Mouse (Mus musculus) intestine, postnatal 0 days (tissue): Measurements from ENCODE around the gene B4gat1. TPM values are rescaled to one million over a fixed set of nuclear protein-coding genes. Genes with fewer than 3 reads are reported as not detected.
A peak's percentile ranks its signal among the peaks of the same experiment; 100 is the strongest.

ENCODE experiments used
- ATAC-seq: fragments of 200-750 bp; cut with Nextera tagmentation; 2 replicates; pipeline ENCODE4 v1.8.0; 2017; ENCODE audit warnings: mild to moderate bottlenecking, moderate TSS enrichment, moderate library complexity
- H3K27ac ChIP-seq: fragments of 300-500 bp; sonication (generic); 2 replicates; pipeline ENCODE4 v1.5.1; 2014; ENCODE audit warnings: mild to moderate bottlenecking, low read depth, low read length, moderate library complexity
- H3K27me3 ChIP-seq: fragments of 300-500 bp; sonication (generic); replicated peaks from 2 replicates; pipeline ENCODE4 v1.6.1; 2014; ENCODE audit warnings: low read length, mixed read lengths; ENCODE audit not compliant: control insufficient read depth, insufficient read depth
- H3K36me3 ChIP-seq: fragments of 300-500 bp; sonication (generic); 2 replicates; pipeline ENCODE4 v1.6.1; 2014; ENCODE audit warnings: mild to moderate bottlenecking, moderate library complexity; ENCODE audit not compliant: control insufficient read depth, insufficient read depth
- H3K4me1 ChIP-seq: fragments of 300-500 bp; sonication (generic); replicated peaks from 2 replicates; pipeline ENCODE4 v1.6.1; 2014; ENCODE audit warnings: antibody characterized with exemption, low read length, mixed read lengths; ENCODE audit not compliant: control insufficient read depth, insufficient read depth
- H3K4me2 ChIP-seq: fragments of 300-500 bp; sonication (generic); replicated peaks from 2 replicates; pipeline ENCODE4 v1.6.1; 2014; ENCODE audit warnings: low read depth, mild to moderate bottlenecking, moderate library complexity
- H3K4me3 ChIP-seq: fragments of 300-500 bp; sonication (generic); 2 replicates; pipeline ENCODE4 v1.5.1; 2014; ENCODE audit warnings: low read depth, low read length
- H3K9ac ChIP-seq: fragments of 300-500 bp; sonication (generic); 2 replicates; pipeline ENCODE4 v1.6.1; 2014; ENCODE audit warnings: mild to moderate bottlenecking, low read depth, low read length
- H3K9me3 ChIP-seq: fragments of 300-500 bp; sonication (generic); 2 replicates; pipeline ENCODE4 v1.6.1; 2016; ENCODE audit warnings: mixed run types; ENCODE audit not compliant: control insufficient read depth
- CTCF ChIP-seq: sonication (generic); IDR thresholded peaks from 2 replicates; pipeline ENCODE4 v1.5.1; 2016; ENCODE audit warnings: low read depth, mild to moderate bottlenecking, control low read depth, antibody characterized with exemption, moderate library complexity
- WGBS: fragments of 180-500 bp; shearing (Covaris S2); extraction: QIAGEN DNeasy Blood & Tissue Kit; methylation state at CpG from one replicate; pipeline ENCODE4 v1.1.7; 2014; 5-methylcytosine and 5-hydroxymethylcytosine counted together
- polyA plus RNA-seq: library from polyadenylated mRNA; unstranded; fragments of >200 nt; fragmentation: Nextera tagmentation; extraction: Ambion mirVana; gene quantifications from 2 replicates; pipeline ENCODE4 v1.2.1, GENCODE M21; 2015

B4gat1 gene
- polyA plus RNA-seq, 1 experiment from 2014 or later = 17.9 TPM

DNA sequence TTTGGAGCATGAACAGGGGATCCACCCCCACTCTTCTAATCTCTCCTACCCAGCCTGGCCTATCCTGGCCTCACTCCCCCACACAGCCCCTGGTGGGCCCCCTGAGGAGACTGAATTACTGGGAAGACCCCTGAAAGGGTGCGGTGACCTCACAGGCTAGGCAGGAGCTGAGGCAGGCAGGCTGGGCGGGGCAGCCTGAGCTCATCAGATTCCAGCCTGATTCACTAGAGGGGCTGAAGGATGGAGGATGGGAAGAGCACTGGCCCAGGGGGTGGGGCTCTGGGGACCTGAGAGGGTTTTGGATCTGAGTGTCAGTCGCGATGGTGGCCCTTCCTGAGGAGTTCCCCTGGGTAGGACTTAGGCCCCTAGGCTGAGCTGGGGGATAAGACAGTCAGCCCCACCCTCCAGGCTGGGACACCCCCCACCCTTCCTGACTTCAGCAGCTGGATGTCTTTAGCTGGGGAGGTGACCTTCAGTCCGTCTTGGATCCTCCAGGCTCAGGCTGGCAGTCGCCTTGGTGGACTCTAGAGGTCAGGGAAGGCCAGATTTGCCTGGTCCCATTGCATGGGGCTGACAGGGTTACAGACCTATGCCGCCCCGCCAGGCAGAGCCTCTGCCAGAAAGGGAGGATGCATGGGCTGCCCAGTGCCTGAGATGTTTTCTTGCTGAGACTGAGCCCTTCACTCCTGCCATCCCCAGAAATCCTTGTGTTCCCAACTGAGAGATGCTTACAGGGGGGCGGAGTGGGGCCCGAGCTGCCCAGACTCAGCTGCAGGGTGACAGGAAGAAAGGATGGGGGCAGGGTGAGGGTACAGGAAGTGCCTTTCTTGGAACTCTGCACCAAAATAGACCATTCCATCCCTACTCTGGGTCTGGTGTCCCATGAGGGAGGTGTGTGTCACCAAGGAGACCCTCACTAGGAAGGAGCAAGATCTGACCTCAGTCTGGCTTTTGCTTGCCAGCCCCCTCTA lies 20.5 kb downstream of the B4gat1 start:
- ATAC-seq = no peak; the same call in 1 of the 2 replicates
- Histone ChIP-seq H3K9me3 (no peaks in the 10 kb centered on the region), H3K27ac (peak overlapping the region; percentile 28; the same call in 1 of the 2 replicates), H3K27me3 (no peaks in the 10 kb centered on the region; the same call in 1 of the 2 replicates), H3K4me2 (peak overlapping the region; percentile 17; the same call in 1 of the 2 replicates), H3K36me3 (no peaks in the 10 kb centered on the region), H3K9ac (no peak overlapping the region), H3K4me1 (no peaks in the 10 kb centered on the region), H3K4me3 (no peak overlapping the region)
- TF ChIP-seq CTCF = no peak
- 26% methylated on average over 10 of the region's 10 CpGs for WGBS

DNA sequence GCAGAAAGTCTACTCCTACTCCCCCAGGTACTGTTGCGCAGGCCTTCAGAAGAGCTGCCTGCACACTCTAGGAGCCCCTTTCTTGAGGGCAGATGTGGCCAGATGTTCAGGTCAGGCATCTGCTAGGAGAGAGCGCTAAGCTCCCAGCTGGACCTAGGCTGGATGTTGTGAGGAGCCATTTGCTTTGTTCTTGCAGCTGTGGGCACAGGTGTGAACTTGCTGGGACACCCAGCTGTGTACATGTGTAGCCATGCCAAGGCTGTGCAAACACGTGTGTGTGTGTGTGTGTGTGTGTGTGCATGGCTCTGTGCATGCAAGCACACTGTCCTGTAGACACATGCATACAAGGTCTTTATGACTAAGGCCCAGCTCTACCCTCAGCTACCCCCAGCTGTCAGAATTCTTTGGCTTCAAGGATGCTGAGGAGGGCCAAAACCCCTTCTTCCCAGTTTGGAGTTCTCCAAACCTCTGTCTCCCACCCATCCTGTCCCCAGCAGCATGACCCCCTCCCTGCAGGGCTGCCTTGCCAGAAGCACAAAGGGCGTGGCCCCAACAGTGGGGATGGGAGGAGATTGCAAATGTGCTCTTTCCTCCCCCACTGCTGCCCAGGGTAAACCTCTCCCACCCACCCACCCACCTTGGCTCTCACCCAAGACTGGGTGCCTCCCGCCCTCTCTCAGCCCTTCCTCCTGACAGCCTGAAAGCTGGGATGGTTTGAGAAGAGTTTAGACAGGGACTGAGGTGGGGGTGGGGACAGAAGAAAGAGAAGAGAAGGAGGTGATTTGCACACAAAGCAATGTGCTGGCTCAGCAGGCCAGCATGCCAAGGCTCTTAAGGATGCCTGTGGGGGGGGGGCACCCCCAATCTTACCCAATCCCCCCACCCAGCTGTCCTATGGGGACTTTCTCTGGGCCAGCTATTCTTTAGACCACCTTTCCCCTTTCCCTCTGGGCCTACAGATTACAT lies 22.0 kb downstream of the B4gat1 start:
- Histone ChIP-seq H3K4me2 (no peak overlapping the region), H3K9ac (no peak overlapping the region), H3K27ac (no peak overlapping the region), H3K27me3 (no peaks in the 10 kb centered on the region; the same call in 1 of the 2 replicates), H3K36me3 (no peaks in the 10 kb centered on the region), H3K4me1 (no peaks in the 10 kb centered on the region), H3K4me3 (no peak overlapping the region), H3K9me3 (no peaks in the 10 kb centered on the region)
- no peak for ATAC-seq
- no peak for TF ChIP-seq CTCF
- 37% methylated on average over 5 of the region's 5 CpGs for WGBS

DNA sequence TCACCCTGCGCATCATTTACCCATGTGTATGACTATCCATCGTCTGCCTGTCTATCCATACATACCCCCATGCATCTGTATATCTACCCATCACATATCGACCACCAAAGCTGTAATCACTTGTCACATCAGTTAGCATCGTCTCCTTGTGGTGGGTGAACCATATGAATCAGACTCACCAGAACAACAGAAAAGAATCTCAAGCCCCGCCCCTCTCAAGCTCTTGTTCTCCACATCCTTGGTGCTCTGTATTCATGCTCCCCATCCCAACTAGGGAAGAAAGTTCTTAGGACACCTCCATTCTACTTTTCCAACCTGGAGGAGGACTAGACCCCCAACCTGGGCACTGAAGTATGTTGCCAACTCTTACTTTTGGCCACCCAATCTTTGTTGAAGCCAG lies 23.4 kb downstream of the B4gat1 start:
- no peak overlapping the region for H3K4me3 ChIP-seq
- WGBS = 83% methylated on average over 5 of the region's 5 CpGs
- no peak overlapping the region for H3K4me2 ChIP-seq
- H3K9ac ChIP-seq = no peak overlapping the region
- no peak for ATAC-seq
- TF ChIP-seq CTCF = no peak
- no peaks in the 10 kb centered on the region for H3K4me1 ChIP-seq
- no peaks in the 10 kb centered on the region for H3K36me3 ChIP-seq
- no peaks in the 10 kb centered on the region for H3K9me3 ChIP-seq
- no peak overlapping the region for H3K27ac ChIP-seq
- peaks cover 3% of the 10 kb centered on the region for H3K27me3 ChIP-seq

DNA sequence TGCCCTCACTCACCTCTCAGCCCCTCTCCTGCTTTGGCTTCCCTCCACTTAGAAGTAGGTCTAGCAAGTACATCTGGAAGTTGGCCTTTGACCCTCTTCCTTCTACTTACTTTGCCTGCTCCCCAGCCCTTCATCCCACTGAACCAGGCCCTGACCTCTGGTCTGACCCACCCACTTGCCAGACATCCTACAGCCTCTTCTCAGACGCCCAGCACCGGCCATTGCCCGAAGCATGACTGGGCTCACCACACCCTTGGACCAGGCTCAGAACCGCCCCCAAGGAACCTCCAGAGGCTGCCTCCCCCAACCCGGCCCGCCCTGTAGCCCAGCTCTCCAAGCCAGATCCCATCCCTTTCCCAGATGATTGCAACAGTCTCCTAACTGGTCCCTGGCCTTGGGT lies 23.8 kb downstream of the B4gat1 start:
- no peaks in the 10 kb centered on the region for H3K4me1 ChIP-seq
- ATAC-seq = no peak
- no peak overlapping the region for H3K9ac ChIP-seq

DNA sequence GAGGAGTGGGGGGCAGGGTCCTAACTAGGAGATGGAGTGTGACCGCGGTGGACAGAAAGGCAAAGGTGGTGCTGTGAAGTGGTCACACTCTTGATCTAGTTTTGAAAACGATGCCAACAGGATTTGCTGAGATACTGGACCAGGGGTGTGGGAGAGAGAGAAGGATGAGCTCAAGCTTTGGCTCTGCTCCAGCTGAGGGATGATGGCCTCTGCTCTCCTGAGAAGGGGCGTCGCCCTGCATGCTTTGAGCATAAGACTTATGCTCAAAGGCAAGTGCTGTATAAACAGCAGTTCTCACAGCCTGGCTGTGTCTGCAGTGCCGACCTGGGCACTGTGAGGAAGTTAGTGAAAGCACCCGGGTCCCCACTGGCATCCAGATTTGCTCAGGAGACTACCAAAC lies 26.5 kb downstream of the B4gat1 start:
- H3K4me2 ChIP-seq = no peak overlapping the region
- no peaks in the 10 kb centered on the region for H3K9me3 ChIP-seq
- H3K4me1 ChIP-seq = no peaks in the 10 kb centered on the region
- peaks cover 29% of the 10 kb centered on the region for H3K27me3 ChIP-seq
- no peak for TF ChIP-seq CTCF
- H3K27ac ChIP-seq = no peak overlapping the region
- WGBS = 38% methylated on average over 7 of the region's 7 CpGs
- ATAC-seq = no peak
- H3K36me3 ChIP-seq = no peaks in the 10 kb centered on the region
- no peak overlapping the region for H3K4me3 ChIP-seq
- H3K9ac ChIP-seq = no peak overlapping the region

More for the DNA sequence above, 23.8 kb downstream of the B4gat1 start:
- WGBS = 68% methylated on average over 6 of the region's 6 CpGs
- H3K27me3 ChIP-seq = peaks cover 8% of the 10 kb centered on the region
- TF ChIP-seq CTCF = no peak
- H3K27ac ChIP-seq = no peak overlapping the region
- H3K4me2 ChIP-seq = no peak overlapping the region
- no peaks in the 10 kb centered on the region for H3K36me3 ChIP-seq
- no peaks in the 10 kb centered on the region for H3K9me3 ChIP-seq
- no peak overlapping the region for H3K4me3 ChIP-seq
